Mouse (Mus musculus) ES-Bruce4 (cell line): ENCODE results near the gene Tnfrsf18. TPM values are rescaled to one million over a fixed set of nuclear protein-coding genes. Genes with fewer than 3 reads are reported as not detected.
A peak's percentile ranks its signal among the peaks of the same experiment; 100 is the strongest.

ENCODE experiments used
- H3K27ac ChIP-seq: 2 replicates; pipeline ENCODE4 v1.5.1; 2012; ENCODE audit warnings: low read length, inconsistent platforms; ENCODE audit not compliant: insufficient read depth
- H3K27me3 ChIP-seq: 2 replicates; pipeline ENCODE4 v1.6.1; 2012; ENCODE audit warnings: mild to moderate bottlenecking, low read length, inconsistent platforms; ENCODE audit not compliant: control insufficient read depth, poor library complexity, insufficient read depth, severe bottlenecking
- H3K36me3 ChIP-seq: 2 replicates; pipeline ENCODE4 v1.6.1; 2012; ENCODE audit warnings: inconsistent platforms, mild to moderate bottlenecking, low read length, moderate library complexity; ENCODE audit not compliant: control insufficient read depth, poor library complexity, insufficient read depth, severe bottlenecking
- H3K4me1 ChIP-seq: one replicate; pipeline ENCODE4 v1.8.1; 2011; ENCODE audit warnings: low read length; ENCODE audit not compliant: control insufficient read depth, insufficient read depth
- H3K4me3 ChIP-seq: 2 replicates; pipeline ENCODE4 v1.5.1; 2011; ENCODE audit warnings: low read depth, mild to moderate bottlenecking, low read length
- H3K9ac ChIP-seq: 2 replicates; pipeline ENCODE4 v1.6.1; 2012; ENCODE audit warnings: low read depth, mild to moderate bottlenecking, inconsistent platforms; ENCODE audit not compliant: poor library complexity, severe bottlenecking
- H3K9me3 ChIP-seq: replicated peaks from 2 replicates; pipeline ENCODE4 v1.6.1; 2012; ENCODE audit warnings: mild to moderate bottlenecking, low read length, inconsistent platforms; ENCODE audit not compliant: control insufficient read depth, poor library complexity, insufficient read depth, severe bottlenecking
- CTCF ChIP-seq: IDR thresholded peaks from one replicate; pipeline ENCODE4 v1.8.1; 2011; ENCODE audit warnings: low read depth, low read length
- EP300 ChIP-seq: IDR thresholded peaks from 2 replicates; pipeline ENCODE4 v1.6.1; 2011; ENCODE audit warnings: low read depth, low read length; ENCODE audit not compliant: insufficient read depth
- POLR2A ChIP-seq: IDR thresholded peaks from one replicate; pipeline ENCODE4 v1.8.1; 2011; ENCODE audit warnings: low read length; ENCODE audit not compliant: insufficient read depth
- polyA plus RNA-seq: library from polyadenylated mRNA; stranded (reverse); fragments of >200 nt; gene quantifications from 2 replicates; pipeline ENCODE4 v1.2.4, GENCODE M21; 2011; ENCODE audit warnings: low read depth; ENCODE audit not compliant: missing spikeins, insufficient read depth, insufficient read length

Tnfrsf18 gene
- polyA plus RNA-seq, 1 experiment: not detected

- Histone ChIP-seq H3K4me1 (no peaks in the 10 kb centered on the region), H3K36me3 (no peaks in the 10 kb centered on the region), H3K27ac (no peak overlapping the region), H3K9me3 (no peaks in the 10 kb centered on the region), H3K4me3 (peak overlapping the region; percentile 45), H3K27me3 (no peaks in the 10 kb centered on the region), H3K9ac (peak overlapping the region; percentile 41)
- no peak for TF ChIP-seq POLR2A
- no peak for TF ChIP-seq CTCF
- TF ChIP-seq EP300: no peak
These were observed 8.9 kb downstream of the Tnfrsf18 start for GRCm38 (mm10) chr4:156034901-156035300.

GRCm38 (mm10) chr4:156044754-156045153 is 18.8 kb downstream of the Tnfrsf18 start:
- H3K9ac ChIP-seq: no peak overlapping the region
- H3K27ac ChIP-seq: no peak overlapping the region
- H3K27me3 ChIP-seq: no peaks in the 10 kb centered on the region
- H3K9me3 ChIP-seq: no peaks in the 10 kb centered on the region
- H3K4me1 ChIP-seq: no peaks in the 10 kb centered on the region
- H3K36me3 ChIP-seq: no peaks in the 10 kb centered on the region
- TF ChIP-seq CTCF: no peak
- no peak for TF ChIP-seq EP300
- no peak for TF ChIP-seq POLR2A
- no peak overlapping the region for H3K4me3 ChIP-seq

GRCm38 (mm10) chr4:156049779-156050178 is 23.8 kb downstream of the Tnfrsf18 start:
- no peak overlapping the region for H3K9ac ChIP-seq
- H3K27ac ChIP-seq: no peak overlapping the region
- TF ChIP-seq CTCF (no peak), POLR2A (no peak), EP300 (no peak)
- H3K4me3 ChIP-seq: no peak overlapping the region
- no peaks in the 10 kb centered on the region for H3K4me1 ChIP-seq
- H3K27me3 ChIP-seq: no peaks in the 10 kb centered on the region
- no peaks in the 10 kb centered on the region for H3K36me3 ChIP-seq
- no peaks in the 10 kb centered on the region for H3K9me3 ChIP-seq

- Histone ChIP-seq H3K36me3 (no peaks in the 10 kb centered on the region), H3K4me3 (no peak overlapping the region), H3K4me1 (no peaks in the 10 kb centered on the region), H3K27ac (no peak overlapping the region), H3K9me3 (no peaks in the 10 kb centered on the region), H3K27me3 (no peaks in the 10 kb centered on the region), H3K9ac (no peak overlapping the region)
- no peak for TF ChIP-seq EP300
- no peak for TF ChIP-seq CTCF
- no peak for TF ChIP-seq POLR2A
These were observed 24.5 kb downstream of the Tnfrsf18 start for GRCm38 (mm10) chr4:156050391-156050980.

DNA sequence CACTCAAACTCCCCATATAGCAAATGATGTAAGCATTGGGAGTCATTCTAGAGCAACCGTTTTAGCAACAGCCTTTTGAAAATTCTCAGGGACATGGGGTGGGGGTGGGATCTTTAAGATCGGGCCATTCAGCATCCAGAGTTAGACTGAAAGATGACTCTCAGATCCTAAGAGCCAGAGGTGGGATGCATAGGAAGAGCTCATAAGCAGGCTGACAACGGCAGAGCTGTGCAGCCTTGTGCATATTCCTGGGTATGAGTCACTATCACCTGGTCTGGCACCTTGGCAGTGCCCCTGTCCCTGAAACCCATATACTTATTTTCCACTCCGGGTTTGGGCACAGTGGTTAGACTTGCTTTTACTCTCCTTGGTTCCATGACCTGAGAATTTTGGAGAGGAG is 27.1 kb downstream of the Tnfrsf18 start:
- Histone ChIP-seq H3K9me3 (no peaks in the 10 kb centered on the region), H3K4me1 (no peaks in the 10 kb centered on the region), H3K27ac (no peak overlapping the region), H3K36me3 (no peaks in the 10 kb centered on the region), H3K4me3 (no peak overlapping the region), H3K9ac (no peak overlapping the region), H3K27me3 (no peaks in the 10 kb centered on the region)
- no peak for TF ChIP-seq POLR2A
- no peak for TF ChIP-seq CTCF
- no peak for TF ChIP-seq EP300

DNA sequence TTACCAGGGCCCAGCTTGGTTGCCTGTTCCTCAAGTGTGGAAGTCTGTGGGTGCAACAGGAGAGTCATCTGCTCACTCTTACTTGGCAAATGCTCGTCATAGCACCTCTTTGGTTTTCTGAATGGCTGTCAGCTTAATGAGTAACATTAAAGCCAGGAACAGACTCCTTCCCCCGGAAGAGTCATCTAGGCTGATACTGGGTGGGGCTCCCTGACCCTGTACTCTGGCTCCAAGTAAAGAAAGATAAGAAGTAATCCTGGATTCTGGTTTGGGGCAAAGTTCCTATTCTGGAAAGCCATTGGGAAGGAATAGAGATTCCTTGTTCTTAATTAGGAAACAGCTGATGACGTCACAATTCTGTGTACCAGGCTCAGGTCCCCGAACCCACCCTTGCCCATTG is 28.2 kb downstream of the Tnfrsf18 start:
- Histone ChIP-seq H3K27me3 (no peaks in the 10 kb centered on the region), H3K9me3 (no peaks in the 10 kb centered on the region), H3K4me1 (no peaks in the 10 kb centered on the region), H3K36me3 (no peaks in the 10 kb centered on the region), H3K9ac (no peak overlapping the region), H3K4me3 (no peak overlapping the region), H3K27ac (no peak overlapping the region)
- no peak for TF ChIP-seq CTCF
- no peak for TF ChIP-seq POLR2A
- no peak for TF ChIP-seq EP300
